Mouse (Mus musculus): ENCODE measurements at regions not wholly inside any gene's neighbourhood (a gene's known extent, or its start where the extent isn't known, plus 50 kb on each side); places are given as distances from the start of the nearest gene placed in this dataset.
A peak's percentile ranks its signal among the peaks of the same experiment; 100 is the strongest.

DNA sequence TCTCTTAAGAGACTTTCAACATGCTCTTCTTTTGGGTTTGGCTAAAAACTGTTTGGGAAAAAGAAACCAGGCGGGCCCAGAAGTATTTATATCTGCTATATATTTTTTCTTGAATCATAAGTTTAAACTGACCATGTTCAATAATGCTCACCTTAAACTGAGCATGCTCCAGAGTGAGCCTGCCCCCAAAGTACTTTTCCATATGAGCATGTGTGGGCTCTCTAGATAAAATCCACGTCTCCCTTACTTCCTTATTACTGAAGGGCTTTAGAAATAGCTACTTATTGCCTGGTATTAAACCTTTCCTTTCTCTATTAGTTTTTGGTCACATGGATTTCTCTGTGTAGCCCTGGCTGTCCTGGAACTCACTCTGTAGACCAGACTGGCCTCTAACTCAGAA lies 126.0 kb upstream of the Irf2bp2 start:
- H3K4me2 ChIP-seq (ENCODE audit: low read length): no peak overlapping the region
- WGBS: 92% methylated on average over 2 of the region's 2 CpGs
- no peak for ATAC-seq (ENCODE audit: low FRiP score, low TSS enrichment)

GRCm38 (mm10) chr8:126717652-126718155 lies 123.9 kb upstream of the Irf2bp2 start:
- no peak overlapping the region for H3K9ac ChIP-seq (replicated peaks; ENCODE audit: low read length)
- ATAC-seq (ENCODE audit: low FRiP score, low TSS enrichment) (no peak), DNase-seq (no peak)
- H3K4me3 ChIP-seq (replicated peaks; ENCODE audit: low read depth, low read length): no peak overlapping the region
- WGBS: 87% methylated on average over 2 of the region's 2 CpGs
- no peaks in the 10 kb centered on the region for H3K36me3 ChIP-seq (ENCODE audit: control insufficient read depth, insufficient read depth, low read length)
- H3K4me2 ChIP-seq (ENCODE audit: low read length): no peak overlapping the region
- H3K27me3 ChIP-seq (ENCODE audit: control insufficient read depth, insufficient read depth, low read length): no peaks in the 10 kb centered on the region
- H3K27ac ChIP-seq (replicated peaks; ENCODE audit: low read depth, low read length): no peak overlapping the region
- H3K9me3 ChIP-seq (ENCODE audit: control insufficient read depth, low read length): no peaks in the 10 kb centered on the region
- 0 out of 2 replicates have a peak, but pooled peaks cover 3% of the 10 kb centered on the region for H3K4me1 ChIP-seq (ENCODE audit: control insufficient read depth, insufficient read depth, low read length)

More for the DNA sequence above, 126.0 kb upstream of the Irf2bp2 start:
- Histone ChIP-seq H3K9ac (replicated peaks; ENCODE audit: low read length) (no peak overlapping the region), H3K36me3 (ENCODE audit: control insufficient read depth, insufficient read depth, low read length) (no peaks in the 10 kb centered on the region), H3K4me1 (ENCODE audit: control insufficient read depth, insufficient read depth, low read length) (no peaks in the 10 kb centered on the region), H3K4me3 (replicated peaks; ENCODE audit: low read depth, low read length) (no peak overlapping the region), H3K27me3 (ENCODE audit: control insufficient read depth, insufficient read depth, low read length) (no peaks in the 10 kb centered on the region), H3K9me3 (ENCODE audit: control insufficient read depth, low read length) (no peaks in the 10 kb centered on the region), H3K27ac (replicated peaks; ENCODE audit: low read depth, low read length) (no peak overlapping the region)
- no peak for DNase-seq

- Histone ChIP-seq H3K27me3 (ENCODE audit: control insufficient read depth, insufficient read depth, low read length) (no peaks in the 10 kb centered on the region), H3K36me3 (ENCODE audit: control insufficient read depth, insufficient read depth, low read length) (no peaks in the 10 kb centered on the region), H3K27ac (replicated peaks; ENCODE audit: low read depth, low read length) (no peak overlapping the region), H3K9ac (replicated peaks; ENCODE audit: low read length) (no peak overlapping the region), H3K4me1 (ENCODE audit: control insufficient read depth, insufficient read depth, low read length) (0 out of 2 replicates have a peak, but pooled peaks cover 3% of the 10 kb centered on the region), H3K4me3 (replicated peaks; ENCODE audit: low read depth, low read length) (no peak overlapping the region), H3K9me3 (ENCODE audit: control insufficient read depth, low read length) (no peaks in the 10 kb centered on the region), H3K4me2 (ENCODE audit: low read length) (no peak overlapping the region)
- no peak for DNase-seq
- WGBS: 100% methylated on average over 1 of the region's 1 CpGs
- no peak for ATAC-seq (ENCODE audit: low FRiP score, low TSS enrichment)
Observed at GRCm38 (mm10) chr8:126715666-126716065, 121.9 kb upstream of the Irf2bp2 start.

- Histone ChIP-seq H3K27me3 (ENCODE audit: control insufficient read depth, insufficient read depth, low read length) (no peaks in the 10 kb centered on the region), H3K4me1 (ENCODE audit: control insufficient read depth, insufficient read depth, low read length) (0 out of 2 replicates have a peak, but pooled peaks cover 3% of the 10 kb centered on the region), H3K27ac (replicated peaks; ENCODE audit: low read depth, low read length) (no peak overlapping the region), H3K4me2 (ENCODE audit: low read length) (no peak overlapping the region), H3K4me3 (replicated peaks; ENCODE audit: low read depth, low read length) (no peak overlapping the region), H3K36me3 (ENCODE audit: control insufficient read depth, insufficient read depth, low read length) (no peaks in the 10 kb centered on the region), H3K9me3 (ENCODE audit: control insufficient read depth, low read length) (no peaks in the 10 kb centered on the region), H3K9ac (replicated peaks; ENCODE audit: low read length) (no peak overlapping the region)
- ATAC-seq (ENCODE audit: low FRiP score, low TSS enrichment) (no peak), DNase-seq (no peak)
- 52% methylated on average over 8 of the region's 8 CpGs for WGBS
Observed at GRCm38 (mm10) chr8:126713602-126714145, 119.9 kb upstream of the Irf2bp2 start.

DNA sequence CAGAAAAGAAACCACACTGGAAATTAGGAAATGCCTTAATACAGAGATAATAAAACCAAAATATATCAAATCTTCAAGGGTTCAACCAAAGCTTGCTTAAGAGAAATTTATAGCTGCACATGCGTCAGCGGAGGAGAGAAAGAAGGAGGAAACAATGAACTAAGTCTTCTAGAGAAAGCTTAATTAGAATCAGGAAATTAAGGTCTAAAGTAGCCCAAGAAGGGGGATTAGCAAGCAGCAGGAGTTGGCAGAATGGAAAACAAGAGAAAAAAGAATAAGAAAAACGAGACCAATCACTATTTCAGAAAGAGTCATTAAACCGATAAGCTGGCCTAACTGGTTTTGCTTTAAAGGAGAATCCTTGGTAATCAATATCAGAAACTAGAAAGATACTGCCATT lies 119.4 kb upstream of the Irf2bp2 start:
- H3K27ac ChIP-seq (replicated peaks; ENCODE audit: low read depth, low read length): no peak overlapping the region
- H3K27me3 ChIP-seq (ENCODE audit: control insufficient read depth, insufficient read depth, low read length): no peaks in the 10 kb centered on the region
- H3K4me1 ChIP-seq (ENCODE audit: control insufficient read depth, insufficient read depth, low read length): 0 out of 2 replicates have a peak, but pooled peaks cover 3% of the 10 kb centered on the region
- ATAC-seq (ENCODE audit: low FRiP score, low TSS enrichment): no peak
- H3K4me2 ChIP-seq (ENCODE audit: low read length): no peak overlapping the region
- H3K4me3 ChIP-seq (replicated peaks; ENCODE audit: low read depth, low read length): no peak overlapping the region
- no peak overlapping the region for H3K9ac ChIP-seq (replicated peaks; ENCODE audit: low read length)
- DNase-seq: no peak
- H3K9me3 ChIP-seq (ENCODE audit: control insufficient read depth, low read length): no peaks in the 10 kb centered on the region
- no peaks in the 10 kb centered on the region for H3K36me3 ChIP-seq (ENCODE audit: control insufficient read depth, insufficient read depth, low read length)
- WGBS: 34% methylated on average over 4 of the region's 4 CpGs

DNA sequence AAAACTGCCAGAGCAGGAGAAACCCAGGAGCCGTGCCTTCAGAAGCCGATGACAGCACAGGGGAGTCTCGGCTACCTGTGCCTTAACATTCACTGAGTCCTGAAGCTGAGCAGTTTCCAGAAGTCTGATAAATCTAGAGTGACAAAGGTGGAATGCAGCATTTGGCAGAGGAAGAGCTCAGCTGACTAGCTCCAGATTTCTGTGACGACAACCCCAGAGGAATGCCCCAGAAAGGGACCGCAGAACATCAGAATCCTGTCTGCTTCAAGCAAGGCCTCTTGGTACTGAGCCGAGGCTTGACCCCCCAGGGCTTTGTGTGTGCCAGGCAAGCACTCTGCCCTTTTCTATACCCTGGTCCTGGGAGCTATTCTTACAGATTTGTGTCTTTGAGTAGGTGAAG lies 119.0 kb upstream of the Irf2bp2 start:
- no peak overlapping the region for H3K27ac ChIP-seq (replicated peaks; ENCODE audit: low read depth, low read length)
- 0 out of 2 replicates have a peak, but pooled peaks cover 3% of the 10 kb centered on the region for H3K4me1 ChIP-seq (ENCODE audit: control insufficient read depth, insufficient read depth, low read length)
- no peak overlapping the region for H3K9ac ChIP-seq (replicated peaks; ENCODE audit: low read length)
- no peaks in the 10 kb centered on the region for H3K9me3 ChIP-seq (ENCODE audit: control insufficient read depth, low read length)
- DNase-seq (no peak), ATAC-seq (ENCODE audit: low FRiP score, low TSS enrichment) (no peak)
- 51% methylated on average over 6 of the region's 6 CpGs for WGBS
- H3K36me3 ChIP-seq (ENCODE audit: control insufficient read depth, insufficient read depth, low read length): no peaks in the 10 kb centered on the region
- no peak overlapping the region for H3K4me3 ChIP-seq (replicated peaks; ENCODE audit: low read depth, low read length)
- H3K27me3 ChIP-seq (ENCODE audit: control insufficient read depth, insufficient read depth, low read length): no peaks in the 10 kb centered on the region
- no peak overlapping the region for H3K4me2 ChIP-seq (ENCODE audit: low read length)

DNA sequence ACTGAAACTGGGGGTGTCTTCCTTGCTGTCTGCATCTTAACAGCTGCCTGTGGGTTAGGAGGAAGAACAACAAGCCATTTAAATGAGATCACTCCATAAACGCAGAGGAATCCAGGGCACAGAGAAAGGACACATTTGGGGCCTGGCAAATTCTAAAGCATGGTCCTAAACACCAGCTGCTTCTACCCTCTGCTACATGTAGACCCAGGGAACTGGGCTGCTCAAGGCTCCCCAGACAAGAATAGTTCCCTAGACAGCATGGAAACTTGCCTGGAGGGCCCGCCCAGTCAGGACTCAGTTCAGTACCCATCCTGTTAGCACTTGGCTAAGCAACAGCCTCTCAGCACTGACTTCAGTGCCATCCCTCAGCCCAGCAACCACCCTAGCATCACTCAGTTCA lies 115.2 kb upstream of the Irf2bp2 start:
- Histone ChIP-seq H3K9me3 (ENCODE audit: control insufficient read depth, low read length) (no peaks in the 10 kb centered on the region), H3K27ac (replicated peaks; ENCODE audit: low read depth, low read length) (no peak overlapping the region), H3K27me3 (ENCODE audit: control insufficient read depth, insufficient read depth, low read length) (no peaks in the 10 kb centered on the region), H3K4me3 (replicated peaks; ENCODE audit: low read depth, low read length) (no peak overlapping the region), H3K4me1 (ENCODE audit: control insufficient read depth, insufficient read depth, low read length) (0 out of 2 replicates have a peak, but pooled peaks cover 3% of the 10 kb centered on the region), H3K36me3 (ENCODE audit: control insufficient read depth, insufficient read depth, low read length) (no peaks in the 10 kb centered on the region), H3K4me2 (ENCODE audit: low read length) (no peak overlapping the region), H3K9ac (replicated peaks; ENCODE audit: low read length) (no peak overlapping the region)
- no peak for DNase-seq
- no peak for ATAC-seq (ENCODE audit: low FRiP score, low TSS enrichment)
- WGBS: 78% methylated on average over 2 of the region's 2 CpGs

- Histone ChIP-seq H3K4me1 (ENCODE audit: control insufficient read depth, insufficient read depth, low read length) (no peaks in the 10 kb centered on the region), H3K9me3 (ENCODE audit: control insufficient read depth, low read length) (no peaks in the 10 kb centered on the region), H3K4me2 (ENCODE audit: low read length) (no peak overlapping the region), H3K9ac (replicated peaks; ENCODE audit: low read length) (no peak overlapping the region), H3K27me3 (ENCODE audit: control insufficient read depth, insufficient read depth, low read length) (no peaks in the 10 kb centered on the region), H3K27ac (replicated peaks; ENCODE audit: low read depth, low read length) (0 out of 2 replicates have a peak overlapping the region, but pooled peaks have one; percentile 26), H3K4me3 (replicated peaks; ENCODE audit: low read depth, low read length) (no peak overlapping the region), H3K36me3 (ENCODE audit: control insufficient read depth, insufficient read depth, low read length) (no peaks in the 10 kb centered on the region)
- 66% methylated on average over 6 of the region's 6 CpGs for WGBS
- DNase-seq: peak; percentile 52
- ATAC-seq (ENCODE audit: low FRiP score, low TSS enrichment): no peak
Observed at GRCm38 (mm10) chr8:126707300-126707902, 113.6 kb upstream of the Irf2bp2 start.

DNA sequence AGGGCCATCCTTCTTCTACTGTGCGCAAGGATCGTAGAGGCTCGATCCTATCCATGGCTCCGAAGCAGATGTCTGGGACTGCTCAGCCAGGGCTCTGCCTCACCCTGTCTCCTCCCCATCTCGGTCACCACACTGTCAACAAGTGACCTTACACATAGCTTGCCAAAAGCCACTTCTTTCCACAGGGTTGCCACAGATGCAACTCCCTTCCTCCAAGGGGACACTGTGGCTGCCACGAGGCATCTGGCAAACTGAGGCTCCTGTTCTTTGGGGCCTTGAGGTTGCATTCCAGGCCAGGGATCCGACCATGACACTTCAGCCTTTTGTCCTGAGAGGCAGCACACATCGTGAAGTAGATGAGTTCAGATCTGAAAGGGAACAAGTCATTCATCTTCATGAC lies 112.5 kb upstream of the Irf2bp2 start:
- Histone ChIP-seq H3K4me3 (replicated peaks; ENCODE audit: low read depth, low read length) (no peak overlapping the region), H3K9me3 (ENCODE audit: control insufficient read depth, low read length) (no peaks in the 10 kb centered on the region), H3K4me1 (ENCODE audit: control insufficient read depth, insufficient read depth, low read length) (no peaks in the 10 kb centered on the region), H3K36me3 (ENCODE audit: control insufficient read depth, insufficient read depth, low read length) (no peaks in the 10 kb centered on the region), H3K9ac (replicated peaks; ENCODE audit: low read length) (no peak overlapping the region), H3K4me2 (ENCODE audit: low read length) (no peak overlapping the region), H3K27me3 (ENCODE audit: control insufficient read depth, insufficient read depth, low read length) (no peaks in the 10 kb centered on the region), H3K27ac (replicated peaks; ENCODE audit: low read depth, low read length) (no peak overlapping the region)
- DNase-seq: no peak
- no peak for ATAC-seq (ENCODE audit: low FRiP score, low TSS enrichment)
- WGBS: 90% methylated on average over 8 of the region's 8 CpGs

Data from midbrain, embryonic 14.5 days (tissue).